Mouse (Mus musculus) cortical plate, adult 2 months (tissue): Measurements from ENCODE around the gene Pde10a.

Experiments
- CTCF ChIP-seq: fragments of 200-500 bp; IDR thresholded peaks from 2 replicates; pipeline ENCODE4 v1.5.1; 2011; ENCODE audit warnings: mild to moderate bottlenecking, control low read depth, low read length; ENCODE audit not compliant: insufficient read depth; ENCODE audit errors: extremely low read depth
- POLR2A ChIP-seq: fragments of 200-500 bp; IDR thresholded peaks from 2 replicates; pipeline ENCODE4 v1.6.1; 2011; ENCODE audit warnings: mild to moderate bottlenecking, low read length, control low read depth; ENCODE audit not compliant: insufficient read depth; ENCODE audit errors: extremely low read depth

GRCm38 (mm10) chr17:8985714-8986113, 460.5 kb downstream of the Pde10a start:
- TF ChIP-seq CTCF: no peak
- TF ChIP-seq POLR2A: no peak
